8 mouse cellular contexts compared by ENCODE assay signal in genomic region chr7:4690387-4690786, GRCm38 (mm10). TPM values are rescaled to one million over a fixed set of nuclear protein-coding genes. Genes with fewer than 3 reads are reported as not detected.
A peak's percentile ranks its signal among the peaks of the same experiment; 100 is the strongest.
DNase-seq lines count a peak whose midpoint lies in the region; ATAC-seq and TF ChIP-seq lines count a peak whose summit lies in the region.
"Had no signal": no experiment of that assay in that cellular context is flagged by ENCODE, and none has a peak within 500 bp of the region (broad histone marks: within the 10 kb centered on the region; RNA-seq: fewer than 3 reads in every experiment).

Brsk1 (plus strand) TSS chr7:4690604.

- no peaks in the 10 kb centered on the region for H3K9me3 ChIP-seq in kidney, postnatal 0 days (replicated peaks; ENCODE audit: low read length)
- no peaks in the 10 kb centered on the region for H3K9me3 ChIP-seq in limb, embryonic 15.5 days

- H3K4me1 ChIP-seq in kidney, postnatal 0 days (replicated peaks; ENCODE audit: insufficient read depth, low read length), result no peaks in the 10 kb centered on the region; the same call in 1 of the 2 replicates
- peaks cover 13% of the 10 kb centered on the region for H3K4me1 ChIP-seq in limb, embryonic 15.5 days

- WGBS in kidney, postnatal 0 days, result 1% methylated on average over 6 of the region's 18 CpGs
- 3% methylated on average over 7 of the region's 18 CpGs for WGBS in limb, embryonic 15.5 days

- peak within 1 kb of the TSS; percentile 97 for H3K9ac ChIP-seq in kidney, postnatal 0 days (ENCODE audit: low read depth, low read length)
- H3K9ac ChIP-seq in limb, embryonic 15.5 days, result peak within 1 kb of the TSS; percentile 98

- DNase-seq in adrenal gland, postnatal 36 days, result peak; percentile 61 to 80
- DNase-seq in embryo, embryonic 10.5 days (ENCODE audit: low spot score), result peak; percentile 92
- DNase-seq in gastrocnemius, postnatal 25 days, result peak; percentile 50
- DNase-seq in kidney, postnatal 0 days (ENCODE audit: low spot score), result peak; percentile 92
- peak; percentile 77 for DNase-seq in testis, postnatal 14 days (ENCODE audit: low spot score)

- peak; percentile 76 for ATAC-seq in kidney, postnatal 0 days (replicated peaks; ENCODE audit: low FRiP score, low read depth)
- peak; percentile 73; the same call in 1 of the 2 replicates for ATAC-seq in limb, embryonic 15.5 days (ENCODE audit: insufficient number of reproducible peaks, low FRiP score, low TSS enrichment, low read depth)

- H3K36me3 ChIP-seq in kidney, postnatal 0 days (ENCODE audit: insufficient read depth, low read length), result 0 out of 2 replicates have a peak, but pooled peaks cover 17% of the 10 kb centered on the region
- peaks cover 27% of the 10 kb centered on the region for H3K36me3 ChIP-seq in limb, embryonic 15.5 days
- no peaks in the 10 kb centered on the region for H3K36me3 ChIP-seq in myocyte (ENCODE audit: control insufficient read depth, insufficient read depth)

- TF ChIP-seq CTCF in kidney, postnatal 0 days (IDR thresholded peaks at IDR 0.05; ENCODE audit: low read depth), result no peak

- H3K27ac ChIP-seq in kidney, postnatal 0 days, result peak within 1 kb of the TSS; percentile 79
- H3K27ac ChIP-seq in limb, embryonic 15.5 days, result peak within 1 kb of the TSS; percentile 93
- H3K27ac ChIP-seq: macrophage had no signal

- H3K4me2 ChIP-seq in kidney, postnatal 0 days (ENCODE audit: low read length), result peak within 1 kb of the TSS; percentile 98
- peak within 1 kb of the TSS; percentile 79 for H3K4me2 ChIP-seq in limb, embryonic 15.5 days
- peak within 1 kb of the TSS; percentile 58 for H3K4me2 ChIP-seq in myocyte (ENCODE audit: low read depth)

- H3K27me3 ChIP-seq in kidney, postnatal 0 days (ENCODE audit: insufficient read depth, low read length), result no peaks in the 10 kb centered on the region
- H3K27me3 ChIP-seq in limb, embryonic 15.5 days, result no peaks in the 10 kb centered on the region
- H3K27me3 ChIP-seq in myocyte (ENCODE audit: control insufficient read depth, insufficient read depth, insufficient read length), result no peaks in the 10 kb centered on the region

- TF ChIP-seq POLR2A in myocyte (IDR thresholded peaks at IDR 0.05; ENCODE audit: insufficient read length, low read depth), result no peak

- H3K4me3 ChIP-seq in kidney, postnatal 0 days (replicated peaks; ENCODE audit: low read depth, low read length), result peak within 1 kb of the TSS; percentile 81
- peak within 1 kb of the TSS; percentile 69 for H3K4me3 ChIP-seq in limb, embryonic 15.5 days
- H3K4me3 ChIP-seq in myocyte, result peak within 1 kb of the TSS; percentile 13

- H3K79me2 ChIP-seq in myocyte (ENCODE audit: control insufficient read depth, insufficient read depth), result no peaks in the 10 kb centered on the region

- no peak within 1 kb of the TSS for H3ac ChIP-seq in myocyte (ENCODE audit: control insufficient read depth, insufficient read length)

TF ChIP-seq in myocyte, 11 proteins besides CTCF, POLR2A, EP300 and RAD21:
- TF ChIP-seq TCF3 (IDR thresholded peaks at IDR 0.05; ENCODE audit: insufficient read length, low read depth), result no peak

RNA-seq across cellular contexts. Expression of gene Brsk1, which starts in this region (rescaled TPM):
- 1 to 10 TPM; 6.6 to 8.0 TPM for total RNA-seq in adrenal gland, postnatal 36 days (2021)
- total RNA-seq in gastrocnemius, postnatal 25 days (2021), result 1 to 10 TPM; 1.4 to 1.7 TPM
- 0.71 and 0.78 TPM in 2 replicates for polyA plus RNA-seq in kidney, postnatal 0 days (2015; fragmentation: Nextera tagmentation; extraction: Ambion mirVana)
- 1.00 and 1.2 TPM in 2 replicates for polyA plus RNA-seq in limb, embryonic 15.5 days (2015; fragmentation: Nextera tagmentation; extraction: Ambion mirVana)
- polyA plus RNA-seq in myocyte (2012; fragmentation: generic; extraction: Trizol), result 7.0 TPM
- polyA plus RNA-seq: macrophage had no signal

Comparison
In these comparisons a context has a peak if more than half of its experiments do, and no peak if none do; other contexts are left out.
1. Peak in every context shown above with its lines: DNase-seq, ATAC-seq, H3K4me3 ChIP-seq and H3K27ac ChIP-seq.
2. Peak in DNase-seq, ATAC-seq, H3K4me3 ChIP-seq, H3K27ac ChIP-seq, H3K9ac ChIP-seq and H3K4me2 ChIP-seq in kidney, postnatal 0 days; RNA of the gene not detected or under 1 TPM.
3. H3K4me3 ChIP-seq: peak in every context shown above with its lines; median percentile 81 in kidney, postnatal 0 days; 69 in limb, embryonic 15.5 days; 13 in myocyte.